Mouse (Mus musculus): Measurements from ENCODE around the gene S100a3. TPM values are rescaled to one million over a fixed set of nuclear protein-coding genes. Genes with fewer than 3 reads are reported as not detected.
A peak's percentile ranks its signal among the peaks of the same experiment; 100 is the strongest.

The S100a3 gene
- total and polyA plus RNA-seq, 3 experiments: 0.03 to 0.04 TPM; not detected in 1

GRCm38 (mm10) chr3:90617586-90617985 lies 57.2 kb downstream of the S100a3 start:
- Histone ChIP-seq H3K4me1 (ENCODE audit: control insufficient read depth in 1 of 2, insufficient read depth in 2 of 2, low read length in 2 of 2) (peaks cover 0 to 16% of the 10 kb centered on the region in 2 experiments; a peak in 2 of 4 replicates), H3K27ac (ENCODE audit: control insufficient read depth, low read depth, low read length) (no peak overlapping the region), H3K79me2 (ENCODE audit: control insufficient read depth, insufficient read depth, low read length, poor library complexity) (no peaks in the 10 kb centered on the region), H3K36me3 (ENCODE audit: control insufficient read depth in 1 of 2, insufficient read depth in 2 of 2, low read length in 2 of 2) (peaks cover 0 to 11% of the 10 kb centered on the region in 2 experiments; a peak in 2 of 4 replicates), H3K9ac (ENCODE audit: control insufficient read depth, low read depth, low read length, poor library complexity, severe bottlenecking) (no peak overlapping the region), H3K4me3 (ENCODE audit: control insufficient read depth in 1 of 2, insufficient read depth in 1 of 2, low read depth in 2 of 2, low read length in 2 of 2) (no peak overlapping the region), H3K9me3 (replicated peaks; ENCODE audit: insufficient read depth, low read length) (no peaks in the 10 kb centered on the region), H3K27me3 (ENCODE audit: control insufficient read depth in 1 of 2, insufficient read depth in 2 of 2, low read length in 2 of 2) (peaks cover 0 to 2% of the 10 kb centered on the region in 2 experiments; a peak in 1 of 4 replicates)
- no peak for TF ChIP-seq E2F4 (IDR thresholded peaks at IDR 0.05; ENCODE audit: borderline replicate concordance, low read depth, low read length)
- TF ChIP-seq MAX (IDR thresholded peaks at IDR 0.05; ENCODE audit: low read length): peak; percentile 89
- no peak for TF ChIP-seq NELFE (IDR thresholded peaks at IDR 0.05; ENCODE audit: low read depth, low read length)
- no peak for TF ChIP-seq GATA1 (IDR thresholded peaks at IDR 0.05; ENCODE audit: low read depth, low read length)
- TF ChIP-seq USF2 (IDR thresholded peaks at IDR 0.05; ENCODE audit: borderline replicate concordance in 1 of 2, insufficient read depth in 1 of 2, low read depth in 1 of 2, low read length in 2 of 2): no peak
- no peak for TF ChIP-seq ZMIZ1 (IDR thresholded peaks at IDR 0.05; ENCODE audit: low read depth, low read length)
- no peak for TF ChIP-seq POLR2A (IDR thresholded peaks at IDR 0.05; ENCODE audit: control insufficient read depth in 1 of 2, insufficient read depth in 1 of 2, low read depth in 1 of 2, low read length in 2 of 2, poor library complexity in 1 of 2)
- TF ChIP-seq UBTF (IDR thresholded peaks at IDR 0.05; ENCODE audit: borderline replicate concordance, insufficient read depth, low read depth, low read length): no peak
- TF ChIP-seq SMC3 (IDR thresholded peaks at IDR 0.05; ENCODE audit: low read depth, low read length): peak; percentile 50
- no peak for TF ChIP-seq BHLHE40 (IDR thresholded peaks at IDR 0.05; ENCODE audit: borderline replicate concordance, low read depth, low read length)
- no peak for TF ChIP-seq TBP (IDR thresholded peaks at IDR 0.05; ENCODE audit: low read depth, low read length)
- TF ChIP-seq ELF1 (IDR thresholded peaks at IDR 0.05; ENCODE audit: low read depth, low read length): no peak
- no peak for TF ChIP-seq GABPA (IDR thresholded peaks at IDR 0.05; ENCODE audit: low read depth, low read length)
- no peak for TF ChIP-seq MAFK (IDR thresholded peaks at IDR 0.05; ENCODE audit: borderline replicate concordance, low read depth, low read length)
- TF ChIP-seq RCOR1 (IDR thresholded peaks at IDR 0.05; ENCODE audit: low read depth, low read length): no peak
- TF ChIP-seq TAL1 (IDR thresholded peaks at IDR 0.05; ENCODE audit: low read length): no peak
- TF ChIP-seq POLR2AphosphoS2 (IDR thresholded peaks at IDR 0.05; ENCODE audit: low read length): no peak
- TF ChIP-seq EP300 (IDR thresholded peaks at IDR 0.05; ENCODE audit: low read depth in 1 of 2, low read length in 2 of 2): no peak
- no peak for TF ChIP-seq ZKSCAN1 (IDR thresholded peaks at IDR 0.05; ENCODE audit: low read depth, low read length)
- peak; percentile 93 for TF ChIP-seq MYC (IDR thresholded peaks at IDR 0.05; ENCODE audit: low read depth, low read length)
- no peak for TF ChIP-seq NRF1 (IDR thresholded peaks at IDR 0.05; ENCODE audit: insufficient read depth, low read depth, low read length, poor library complexity, severe bottlenecking)
- TF ChIP-seq CHD2 (IDR thresholded peaks at IDR 0.05; ENCODE audit: low read length): no peak
- no peak for TF ChIP-seq CHD1 (IDR thresholded peaks at IDR 0.05; ENCODE audit: low read depth, low read length)
- TF ChIP-seq RAD21 (IDR thresholded peaks at IDR 0.05; ENCODE audit: low read depth, low read length): peak; percentile 61
- no peak for TF ChIP-seq POLR2AphosphoS5 (IDR thresholded peaks at IDR 0.05; ENCODE audit: borderline replicate concordance, low read depth, low read length)
- TF ChIP-seq MYB (IDR thresholded peaks at IDR 0.05; ENCODE audit: low read depth, low read length): no peak
- no peak for TF ChIP-seq MEF2A (IDR thresholded peaks at IDR 0.05; ENCODE audit: extremely low read depth, insufficient replicate concordance, low read depth, low read length, poor library complexity, severe bottlenecking)
- TF ChIP-seq CTCF (IDR thresholded peaks at IDR 0.05 in 2 of 3, conservative IDR thresholded peaks at IDR 0.05 in 1 of 3; ENCODE audit: control insufficient read depth in 1 of 3, insufficient read depth in 1 of 3, low read depth in 2 of 3, low read length in 3 of 3, poor library complexity in 1 of 3, severe bottlenecking in 1 of 3): peak; percentile 53 to 65 (median 59)
- peak; percentile 78 for TF ChIP-seq MXI1 (IDR thresholded peaks at IDR 0.05; ENCODE audit: low read depth, low read length)
- no peak for TF ChIP-seq ETS1 (IDR thresholded peaks at IDR 0.05; ENCODE audit: low read depth, low read length)
- no peak for TF ChIP-seq JUND (IDR thresholded peaks at IDR 0.05; ENCODE audit: low read depth, low read length)
- no peak for TF ChIP-seq TCF12 (IDR thresholded peaks at IDR 0.05; ENCODE audit: low read depth, low read length)
- TF ChIP-seq SIN3A (IDR thresholded peaks at IDR 0.05; ENCODE audit: low read length): peak; percentile 78; the same call in 1 of the 2 replicates
- 0 out of 2 replicates have a peak, but pooled peaks have one; percentile 24 for TF ChIP-seq HCFC1 (IDR thresholded peaks at IDR 0.05; ENCODE audit: low read depth, low read length)
- TF ChIP-seq KAT2A (conservative IDR thresholded peaks at IDR 0.05; ENCODE audit: low read depth, low read length): no peak
- peak; percentile 41 for TF ChIP-seq ZC3H11A (IDR thresholded peaks at IDR 0.05; ENCODE audit: low read depth, low read length)
- TF ChIP-seq USF1 (IDR thresholded peaks at IDR 0.05; ENCODE audit: low read depth, low read length): peak; percentile 61
- 0 out of 2 replicates have a peak, but pooled peaks have one; percentile 45 for TF ChIP-seq ZNF384 (IDR thresholded peaks at IDR 0.05; ENCODE audit: low read depth, low read length)
- DNase-seq (ENCODE audit: low read depth, low spot score): peak; percentile 62
